Mouse (Mus musculus): ENCODE data around the gene Efl1.

- TF ChIP-seq CTCF (IDR thresholded peaks at IDR 0.05; ENCODE audit: low read depth, low read length), result no peak
- TF ChIP-seq POLR2A (IDR thresholded peaks at IDR 0.05; ENCODE audit: borderline replicate concordance, low read depth, low read length), result no peak
These were observed 27.6 kb downstream of the Efl1 start for GRCm38 (mm10) chr7:82676001-82676400.

All from bone marrow macrophage, adult 2 months (primary cell).